Mouse (Mus musculus): Measurements from ENCODE around the gene Snrnp48. TPM values are rescaled to one million over a fixed set of nuclear protein-coding genes. Genes with fewer than 3 reads are reported as not detected.

Gene Snrnp48
- total and polyA plus RNA-seq, 2 experiments from 2014 or later = 7.8 to 17.7 TPM

DNA sequence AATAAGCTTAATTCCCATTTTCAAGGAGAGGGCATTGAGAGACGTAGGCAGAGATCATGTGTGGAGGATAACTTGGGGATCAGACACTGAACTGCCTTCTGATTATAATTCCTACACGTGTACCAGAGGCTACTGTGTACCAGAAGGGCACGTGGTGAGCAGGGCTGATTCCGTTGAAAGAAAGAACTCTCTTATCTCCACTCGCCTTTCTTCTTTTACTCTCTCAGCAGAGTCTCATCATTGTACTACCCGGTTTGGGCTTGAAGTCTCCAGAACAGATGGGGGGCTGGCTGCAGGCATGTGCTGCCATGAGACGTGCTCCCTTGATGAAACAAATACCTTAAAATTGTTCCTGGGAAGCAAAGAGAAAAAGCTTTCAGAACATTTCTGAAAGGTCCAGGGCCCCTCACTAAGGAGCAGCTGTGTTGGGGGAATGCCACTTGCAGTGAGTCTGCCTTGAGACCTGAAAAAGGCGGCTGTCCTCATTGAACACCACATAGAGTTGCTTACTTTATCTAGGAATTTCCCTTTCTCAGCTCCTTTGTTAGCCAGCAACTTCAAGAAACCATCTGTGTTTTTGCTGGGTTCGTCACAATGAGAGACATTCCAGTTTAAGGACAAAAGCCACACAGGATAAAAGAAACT is 25.6 kb downstream of the Snrnp48 start:
- Histone ChIP-seq H3K4me3 (ENCODE audit: low read length) (no peak overlapping the region), H3K9ac (replicated peaks; ENCODE audit: low read length) (no peak overlapping the region), H3K4me2 (ENCODE audit: low read depth, low read length) (no peak overlapping the region), H3K27me3 (ENCODE audit: insufficient read depth, low read length) (no peaks in the 10 kb centered on the region), H3K9me3 (ENCODE audit: low read length) (no peaks in the 10 kb centered on the region), H3K4me1 (ENCODE audit: insufficient read depth, low read length) (no peaks in the 10 kb centered on the region), H3K36me3 (ENCODE audit: insufficient read depth, low read length) (peaks cover 18% of the 10 kb centered on the region), H3K27ac (no peak overlapping the region)
- DNase-seq (ENCODE audit: low spot score) = no peak
- WGBS = 63% methylated on average over 9 of the region's 9 CpGs
- ATAC-seq = no peak
- TF ChIP-seq CTCF (IDR thresholded peaks at IDR 0.05; ENCODE audit: low read depth) = no peak

DNA sequence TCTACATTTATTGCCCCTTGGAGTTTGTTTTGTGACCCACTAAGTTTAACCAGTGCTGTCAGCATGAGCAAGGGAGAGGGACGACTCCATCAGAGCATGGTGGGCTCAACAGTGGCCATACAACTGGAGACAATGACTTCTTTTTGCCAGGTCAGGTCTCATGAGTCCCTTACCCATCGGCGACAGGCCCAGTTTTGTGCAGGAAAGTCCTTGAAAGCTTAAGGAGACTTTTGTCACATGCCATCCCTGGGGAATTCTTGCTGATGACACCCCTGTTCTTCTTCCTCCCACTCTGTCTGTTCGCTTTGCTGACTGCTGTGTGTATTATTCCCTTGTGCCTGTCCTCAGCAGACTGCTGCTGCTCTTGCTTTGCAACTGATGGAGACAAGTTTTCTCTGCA is 27.7 kb downstream of the Snrnp48 start:
- no peak for TF ChIP-seq CTCF (IDR thresholded peaks at IDR 0.05; ENCODE audit: low read depth)
- Histone ChIP-seq H3K9me3 (ENCODE audit: low read length) (no peaks in the 10 kb centered on the region), H3K27ac (no peak overlapping the region), H3K4me1 (ENCODE audit: insufficient read depth, low read length) (no peaks in the 10 kb centered on the region), H3K4me3 (ENCODE audit: low read length) (no peak overlapping the region), H3K27me3 (ENCODE audit: insufficient read depth, low read length) (no peaks in the 10 kb centered on the region), H3K9ac (replicated peaks; ENCODE audit: low read length) (no peak overlapping the region), H3K36me3 (ENCODE audit: insufficient read depth, low read length) (peaks cover 12% of the 10 kb centered on the region; the same call in 1 of the 2 replicates), H3K4me2 (ENCODE audit: low read depth, low read length) (no peak overlapping the region)
- ATAC-seq = no peak
- peak; percentile 2 for DNase-seq (ENCODE audit: low spot score)
- WGBS = 77% methylated on average over 4 of the region's 4 CpGs

DNA sequence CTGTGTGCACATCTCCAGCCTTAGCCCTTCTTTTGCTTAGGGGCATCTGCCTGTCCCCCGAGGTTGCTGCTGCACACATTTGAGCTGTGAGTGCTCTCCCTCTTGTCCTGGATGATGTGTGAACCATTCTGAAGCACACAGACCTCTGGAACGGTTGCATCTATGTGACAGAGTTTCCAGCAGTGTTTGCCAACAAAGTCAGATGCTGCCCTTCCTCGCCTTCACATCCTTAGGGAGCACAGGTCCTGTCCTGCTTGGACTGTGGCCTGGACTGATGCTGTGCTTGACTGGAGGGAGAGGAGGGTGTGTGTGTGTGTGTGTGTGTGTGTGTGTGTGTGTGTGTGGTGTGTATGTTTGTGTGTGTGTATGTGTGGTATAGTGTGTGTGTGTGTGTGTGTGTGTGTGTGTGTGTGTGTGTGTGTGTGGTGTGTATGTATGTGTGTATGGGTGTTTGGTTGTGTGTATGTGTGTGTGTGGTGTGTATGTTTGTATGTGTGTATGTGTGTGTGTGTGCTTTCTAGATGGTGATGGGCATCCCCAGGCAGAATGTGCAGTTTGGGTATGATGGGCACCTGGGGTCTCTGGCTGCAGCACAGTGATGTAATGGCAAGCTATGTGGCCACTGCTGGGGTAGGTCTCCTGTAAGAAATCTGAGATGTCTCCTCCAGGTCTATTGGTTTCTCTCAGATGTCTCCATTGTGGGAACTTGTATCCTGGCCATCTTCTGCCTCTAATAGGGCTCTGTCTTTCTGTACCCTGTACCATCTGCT is 28.3 kb downstream of the Snrnp48 start:
- Histone ChIP-seq H3K27ac (no peak overlapping the region), H3K27me3 (ENCODE audit: insufficient read depth, low read length) (no peaks in the 10 kb centered on the region), H3K4me3 (ENCODE audit: low read length) (no peak overlapping the region), H3K36me3 (ENCODE audit: insufficient read depth, low read length) (peaks cover 12% of the 10 kb centered on the region; the same call in 1 of the 2 replicates), H3K4me1 (ENCODE audit: insufficient read depth, low read length) (no peaks in the 10 kb centered on the region), H3K4me2 (ENCODE audit: low read depth, low read length) (no peak overlapping the region), H3K9ac (replicated peaks; ENCODE audit: low read length) (no peak overlapping the region), H3K9me3 (ENCODE audit: low read length) (no peaks in the 10 kb centered on the region)
- no peak for TF ChIP-seq CTCF (IDR thresholded peaks at IDR 0.05; ENCODE audit: low read depth)
- DNase-seq (ENCODE audit: low spot score) (no peak), ATAC-seq (no peak)
- 61% methylated on average over 3 of the region's 3 CpGs for WGBS

DNA sequence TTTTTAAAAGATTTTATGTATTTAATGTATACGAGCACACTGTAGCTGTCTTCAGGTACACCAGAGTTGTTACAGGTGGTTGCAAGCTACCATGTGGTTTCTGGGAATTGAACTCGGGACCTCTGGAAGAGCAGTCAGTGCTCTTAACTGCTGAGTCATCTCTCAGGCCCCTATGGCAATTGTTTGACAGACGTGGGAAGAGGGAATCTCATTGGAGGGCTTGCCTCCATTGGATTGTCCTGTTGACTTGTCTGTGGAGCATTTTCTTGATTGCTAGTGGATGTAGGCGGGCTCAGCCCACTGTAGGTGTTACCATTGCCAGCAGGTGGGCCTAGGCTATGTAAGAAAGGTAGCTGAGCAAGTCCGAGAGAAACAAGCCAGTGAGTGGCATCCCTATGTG is 29.9 kb downstream of the Snrnp48 start:
- H3K27ac ChIP-seq = no peak overlapping the region
- TF ChIP-seq CTCF (IDR thresholded peaks at IDR 0.05; ENCODE audit: low read depth) = no peak
- ATAC-seq = no peak
- H3K36me3 ChIP-seq (ENCODE audit: insufficient read depth, low read length) = no peaks in the 10 kb centered on the region
- no peak for DNase-seq (ENCODE audit: low spot score)
- no peak overlapping the region for H3K4me3 ChIP-seq (ENCODE audit: low read length)
- WGBS = 74% methylated on average over 5 of the region's 5 CpGs
- no peak overlapping the region for H3K9ac ChIP-seq (replicated peaks; ENCODE audit: low read length)
- H3K4me2 ChIP-seq (ENCODE audit: low read depth, low read length) = no peak overlapping the region
- no peaks in the 10 kb centered on the region for H3K4me1 ChIP-seq (ENCODE audit: insufficient read depth, low read length)
- no peaks in the 10 kb centered on the region for H3K27me3 ChIP-seq (ENCODE audit: insufficient read depth, low read length)
- H3K9me3 ChIP-seq (ENCODE audit: low read length) = no peaks in the 10 kb centered on the region

DNA sequence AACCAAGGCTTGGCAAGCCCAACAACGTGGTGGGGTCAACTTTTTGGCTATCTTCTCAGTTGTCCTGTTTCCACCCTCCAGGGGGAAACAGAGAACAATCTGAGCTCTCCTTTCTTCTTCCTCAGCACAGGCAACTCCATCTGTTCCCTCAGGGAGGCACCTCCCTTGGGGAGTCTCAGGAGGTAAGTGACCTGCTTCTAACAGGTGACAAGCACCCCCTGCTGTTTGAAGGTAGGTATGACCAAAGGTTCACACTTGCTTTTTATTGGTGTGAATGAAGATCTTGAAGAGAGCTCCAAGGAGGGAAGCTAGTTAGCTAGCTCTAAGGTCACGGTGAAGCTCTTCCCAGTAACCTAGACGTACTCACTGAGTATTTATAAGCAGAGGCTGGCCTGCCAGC is 30.6 kb downstream of the Snrnp48 start:
- no peak overlapping the region for H3K27ac ChIP-seq
- no peaks in the 10 kb centered on the region for H3K9me3 ChIP-seq (ENCODE audit: low read length)
- 78% methylated on average over 3 of the region's 3 CpGs for WGBS
- no peaks in the 10 kb centered on the region for H3K4me1 ChIP-seq (ENCODE audit: insufficient read depth, low read length)
- no peaks in the 10 kb centered on the region for H3K27me3 ChIP-seq (ENCODE audit: insufficient read depth, low read length)
- H3K9ac ChIP-seq (replicated peaks; ENCODE audit: low read length) = no peak overlapping the region
- ATAC-seq (no peak), DNase-seq (ENCODE audit: low spot score) (no peak)
- H3K36me3 ChIP-seq (ENCODE audit: insufficient read depth, low read length) = no peaks in the 10 kb centered on the region
- H3K4me2 ChIP-seq (ENCODE audit: low read depth, low read length) = no peak overlapping the region
- TF ChIP-seq CTCF (IDR thresholded peaks at IDR 0.05; ENCODE audit: low read depth) = no peak
- no peak overlapping the region for H3K4me3 ChIP-seq (ENCODE audit: low read length)

DNA sequence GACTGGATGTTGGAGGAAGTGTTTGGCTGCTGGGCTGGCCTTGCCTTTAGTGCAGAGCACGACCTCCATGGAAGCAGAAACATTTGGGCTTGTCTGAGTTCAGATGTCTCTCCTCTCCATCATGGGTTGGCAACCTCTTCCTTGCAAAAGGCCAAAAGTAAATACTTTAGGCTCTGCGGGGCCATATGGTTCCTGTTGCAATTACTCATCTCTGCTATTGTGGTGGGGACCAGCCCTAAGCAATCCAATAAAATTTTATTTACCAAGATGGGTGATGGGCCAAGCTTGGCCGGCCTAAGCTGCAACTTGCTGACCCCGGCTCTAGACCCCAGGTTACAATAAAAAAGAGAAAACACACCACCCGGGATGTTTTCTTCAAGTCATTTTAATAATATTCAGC is 43.4 kb downstream of the Snrnp48 start:
- 84% methylated on average over 5 of the region's 5 CpGs for WGBS

DNA sequence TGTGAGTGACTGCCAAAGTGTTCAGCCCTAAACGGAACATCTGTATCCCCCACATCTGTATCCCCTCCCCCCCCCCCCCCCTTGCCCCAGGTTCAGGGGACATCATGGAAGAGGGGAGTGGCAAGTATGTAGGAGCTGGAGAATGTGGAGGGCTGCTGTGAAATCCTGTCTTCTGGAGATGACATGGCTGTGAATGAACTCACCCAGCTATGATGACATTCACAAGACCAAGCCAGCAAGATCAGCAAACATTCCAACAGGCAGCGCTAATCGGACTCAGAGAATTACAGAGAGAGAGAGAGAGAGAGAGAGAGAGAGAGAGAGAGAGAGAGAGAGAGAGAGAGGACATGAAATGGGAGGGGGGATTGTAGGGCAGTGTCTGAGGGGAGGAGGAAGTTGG is 46.5 kb downstream of the Snrnp48 start:
- H3K9me3 ChIP-seq (ENCODE audit: low read length) = no peaks in the 10 kb centered on the region
- H3K9ac ChIP-seq (replicated peaks; ENCODE audit: low read length) = no peak overlapping the region
- H3K27me3 ChIP-seq (ENCODE audit: insufficient read depth, low read length) = no peaks in the 10 kb centered on the region
- WGBS = 88% methylated on average over 3 of the region's 3 CpGs
- no peaks in the 10 kb centered on the region for H3K36me3 ChIP-seq (ENCODE audit: insufficient read depth, low read length)
- no peak overlapping the region for H3K4me3 ChIP-seq (ENCODE audit: low read length)
- DNase-seq (ENCODE audit: low spot score) (no peak), ATAC-seq (no peak)
- no peak overlapping the region for H3K27ac ChIP-seq
- H3K4me1 ChIP-seq (ENCODE audit: insufficient read depth, low read length) = no peaks in the 10 kb centered on the region
- H3K4me2 ChIP-seq (ENCODE audit: low read depth, low read length) = no peak overlapping the region
- no peak for TF ChIP-seq CTCF (IDR thresholded peaks at IDR 0.05; ENCODE audit: low read depth)

More for the DNA sequence above, 43.4 kb downstream of the Snrnp48 start:
- DNase-seq (ENCODE audit: low spot score) (no peak), ATAC-seq (no peak)
- no peak overlapping the region for H3K4me2 ChIP-seq (ENCODE audit: low read depth, low read length)
- H3K36me3 ChIP-seq (ENCODE audit: insufficient read depth, low read length) = no peaks in the 10 kb centered on the region
- no peaks in the 10 kb centered on the region for H3K27me3 ChIP-seq (ENCODE audit: insufficient read depth, low read length)
- TF ChIP-seq CTCF (IDR thresholded peaks at IDR 0.05; ENCODE audit: low read depth) = no peak
- H3K4me3 ChIP-seq (ENCODE audit: low read length) = no peak overlapping the region
- no peaks in the 10 kb centered on the region for H3K4me1 ChIP-seq (ENCODE audit: insufficient read depth, low read length)
- no peak overlapping the region for H3K27ac ChIP-seq
- no peak overlapping the region for H3K9ac ChIP-seq (replicated peaks; ENCODE audit: low read length)
- H3K9me3 ChIP-seq (ENCODE audit: low read length) = no peaks in the 10 kb centered on the region

Measured in hindbrain, postnatal 0 days (tissue).